ENCODE assay signal across 7 mouse cellular contexts in genomic region chr17:56021161-56021910, GRCm38 (mm10). TPM values are rescaled to one million over a fixed set of nuclear protein-coding genes. Genes with fewer than 3 reads are reported as not detected.
DNase-seq lines count a peak whose midpoint lies in the region; ATAC-seq and TF ChIP-seq lines count a peak whose summit lies in the region.

No protein-coding gene starts in this region.

- no peaks in the 10 kb centered on the region for H3K27me3 ChIP-seq in hindbrain, embryonic 10.5 days (ENCODE audit: insufficient read depth, poor library complexity, severe bottlenecking)
- H3K27me3 ChIP-seq in limb, embryonic 10.5 days (ENCODE audit: low read depth, poor library complexity, severe bottlenecking), result no peaks in the 10 kb centered on the region
- no peaks in the 10 kb centered on the region for H3K27me3 ChIP-seq in thymus, adult 2 months (ENCODE audit: control insufficient read depth, insufficient read depth, low read length)
- no peaks in the 10 kb centered on the region for H3K27me3 ChIP-seq in kidney, embryonic 15.5 days

- H3K4me3 ChIP-seq in hindbrain, embryonic 10.5 days, result no peak overlapping the region
- H3K4me3 ChIP-seq in limb, embryonic 10.5 days, result no peak overlapping the region
- H3K4me3 ChIP-seq in thymus, adult 2 months (ENCODE audit: control insufficient read depth, insufficient read depth, low read length), result no peak overlapping the region
- no peak overlapping the region for H3K4me3 ChIP-seq in kidney, embryonic 15.5 days (replicated peaks)

- DNase-seq in left cerebral cortex, postnatal 14 days (ENCODE audit: low spot score in 2 of 2), result peak; percentile 63 to 71
- no peak for DNase-seq in left cerebral cortex, postnatal 4 days
- DNase-seq in hindbrain, embryonic 10.5 days (ENCODE audit: low spot score), result no peak
- no peak for DNase-seq in limb, embryonic 10.5 days (ENCODE audit: low spot score)
- peak; percentile 78 for DNase-seq in thymus, adult 2 months
- DNase-seq in c-Kit-positive CD71-positive TER-119-positive erythroid progenitor cells, embryonic 14.5 days (ENCODE audit: low spot score), result no peak

- H3K27ac ChIP-seq in hindbrain, embryonic 10.5 days, result 0 out of 2 replicates have a peak overlapping the region, but pooled peaks have one; percentile 40
- H3K27ac ChIP-seq in limb, embryonic 10.5 days, result 0 out of 2 replicates have a peak overlapping the region, but pooled peaks have one; percentile 15
- peak overlapping the region; percentile 96 for H3K27ac ChIP-seq in thymus, adult 2 months (ENCODE audit: control insufficient read depth, insufficient read depth, low read length)
- H3K27ac ChIP-seq in kidney, embryonic 15.5 days, result no peak overlapping the region; the same call in 1 of the 2 replicates

- WGBS in hindbrain, embryonic 10.5 days, result 88% methylated on average over 4 of the region's 4 CpGs
- WGBS in limb, embryonic 10.5 days, result 84% methylated on average over 4 of the region's 4 CpGs
- 6% methylated on average over 4 of the region's 4 CpGs for WGBS in thymus, adult 2 months
- WGBS in kidney, embryonic 15.5 days, result 81% methylated on average over 4 of the region's 4 CpGs

- TF ChIP-seq CTCF in thymus, adult 2 months (IDR thresholded peaks at IDR 0.05; ENCODE audit: borderline replicate concordance, control insufficient read depth, extremely low read depth, insufficient read depth, low read length, poor library complexity), result no peak

- H3K36me3 ChIP-seq in hindbrain, embryonic 10.5 days, result peaks cover 84% of the 10 kb centered on the region
- H3K36me3 ChIP-seq in limb, embryonic 10.5 days, result peaks cover 84% of the 10 kb centered on the region
- H3K36me3 ChIP-seq in thymus, adult 2 months (ENCODE audit: control insufficient read depth, insufficient read depth, low read length), result peaks cover 15% of the 10 kb centered on the region
- H3K36me3 ChIP-seq in kidney, embryonic 15.5 days, result peaks cover 51% of the 10 kb centered on the region

- H3K9ac ChIP-seq in kidney, embryonic 15.5 days, result no peak overlapping the region

- no peak for TF ChIP-seq POLR2A in thymus, adult 2 months (IDR thresholded peaks at IDR 0.05; ENCODE audit: control insufficient read depth, extremely low read depth, insufficient read depth, low read length, poor library complexity)

- H3K4me2 ChIP-seq in kidney, embryonic 15.5 days, result no peak overlapping the region

- ATAC-seq in kidney, embryonic 15.5 days (replicated peaks; ENCODE audit: low FRiP score), result no peak

- H3K9me3 ChIP-seq in hindbrain, embryonic 10.5 days, result no peaks in the 10 kb centered on the region
- no peaks in the 10 kb centered on the region for H3K9me3 ChIP-seq in limb, embryonic 10.5 days (replicated peaks)
- no peaks in the 10 kb centered on the region for H3K9me3 ChIP-seq in kidney, embryonic 15.5 days (replicated peaks)

- H3K4me1 ChIP-seq in hindbrain, embryonic 10.5 days (replicated peaks), result peaks cover 29% of the 10 kb centered on the region
- H3K4me1 ChIP-seq in limb, embryonic 10.5 days, result peaks cover 27% of the 10 kb centered on the region; the same call in 1 of the 2 replicates
- H3K4me1 ChIP-seq in thymus, adult 2 months (replicated peaks; ENCODE audit: control insufficient read depth, insufficient read depth, low read length), result peaks cover 65% of the 10 kb centered on the region
- H3K4me1 ChIP-seq in kidney, embryonic 15.5 days, result peaks cover 37% of the 10 kb centered on the region

- intact Hi-C loops in left cerebral cortex, postnatal 14 days (cut with DNase I), result no loop called here
- intact Hi-C loops in left cerebral cortex, postnatal 4 days (cut with DNase I), result no loop called here

RNA-seq across cellular contexts. Expression of gene Sh3gl1, which starts 15.1 kb away (rescaled TPM):
- 10 to 100 TPM; 51.4 to 57.8 TPM for total RNA-seq in left cerebral cortex, postnatal 14 days (2021)
- 10 to 100 TPM; 53.6 to 55.3 TPM for total RNA-seq in left cerebral cortex, postnatal 4 days (2021)
- polyA plus RNA-seq in hindbrain, embryonic 10.5 days (2016; fragmentation: Nextera tagmentation; extraction: Ambion mirVana), result 161 and 163 TPM in 2 replicates
- polyA plus RNA-seq in limb, embryonic 10.5 days (2016; fragmentation: Nextera tagmentation; extraction: Ambion mirVana), result 181 and 187 TPM in 2 replicates
- 216 and 248 TPM in 2 replicates for polyA plus RNA-seq in thymus, adult 2 months (2012; rRNA removed)
- 168 and 175 TPM in 2 replicates for polyA plus RNA-seq in kidney, embryonic 15.5 days (2015; fragmentation: Nextera tagmentation; extraction: Ambion mirVana)

RNA-seq across cellular contexts. Expression of gene Mpnd, which starts 15.8 kb away (rescaled TPM):
- 100 to 1,000 TPM; 102 to 120 TPM for total RNA-seq in left cerebral cortex, postnatal 14 days (2021)
- total RNA-seq in left cerebral cortex, postnatal 4 days (2021), result 100 to 1,000 TPM in 1 of 2 experiments, 10 to 100 TPM in 1; 92.6 to 121 TPM
- 131 and 177 TPM in 2 replicates for polyA plus RNA-seq in hindbrain, embryonic 10.5 days (2016; fragmentation: Nextera tagmentation; extraction: Ambion mirVana)
- 115 and 130 TPM in 2 replicates for polyA plus RNA-seq in limb, embryonic 10.5 days (2016; fragmentation: Nextera tagmentation; extraction: Ambion mirVana)
- polyA plus RNA-seq in thymus, adult 2 months (2012; rRNA removed), result 180 and 188 TPM in 2 replicates
- 97.4 and 103 TPM in 2 replicates for polyA plus RNA-seq in kidney, embryonic 15.5 days (2015; fragmentation: Nextera tagmentation; extraction: Ambion mirVana)

RNA-seq across cellular contexts. Expression of gene Stap2, which starts 16.0 kb away (rescaled TPM):
- total RNA-seq in left cerebral cortex, postnatal 14 days (2021), result 1 to 10 TPM; 4.4 to 4.7 TPM
- total RNA-seq in left cerebral cortex, postnatal 4 days (2021), result 1 to 10 TPM; 3.8 to 4.6 TPM
- 6.0 and 8.3 TPM in 2 replicates for polyA plus RNA-seq in hindbrain, embryonic 10.5 days (2016; fragmentation: Nextera tagmentation; extraction: Ambion mirVana)
- polyA plus RNA-seq in limb, embryonic 10.5 days (2016; fragmentation: Nextera tagmentation; extraction: Ambion mirVana), result 6.4 and 7.3 TPM in 2 replicates
- polyA plus RNA-seq in thymus, adult 2 months (2012; rRNA removed), result 16.4 and 22.2 TPM in 2 replicates
- 14.5 and 15.5 TPM in 2 replicates for polyA plus RNA-seq in kidney, embryonic 15.5 days (2015; fragmentation: Nextera tagmentation; extraction: Ambion mirVana)

RNA-seq across cellular contexts. Expression of gene Chaf1a, which starts 18.9 kb away (rescaled TPM):
- 1 to 10 TPM; 2.5 to 4.0 TPM for total RNA-seq in left cerebral cortex, postnatal 14 days (2021)
- total RNA-seq in left cerebral cortex, postnatal 4 days (2021), result 1 to 10 TPM; 6.8 to 8.8 TPM
- 35.3 and 46.0 TPM in 2 replicates for polyA plus RNA-seq in hindbrain, embryonic 10.5 days (2016; fragmentation: Nextera tagmentation; extraction: Ambion mirVana)
- polyA plus RNA-seq in limb, embryonic 10.5 days (2016; fragmentation: Nextera tagmentation; extraction: Ambion mirVana), result 54.7 and 60.2 TPM in 2 replicates
- 16.9 and 21.4 TPM in 2 replicates for polyA plus RNA-seq in thymus, adult 2 months (2012; rRNA removed)
- polyA plus RNA-seq in kidney, embryonic 15.5 days (2015; fragmentation: Nextera tagmentation; extraction: Ambion mirVana), result 26.9 and 30.8 TPM in 2 replicates

RNA-seq across cellular contexts. Expression of gene Fsd1, which starts 35.0 kb away (rescaled TPM):
- total RNA-seq in left cerebral cortex, postnatal 14 days (2021), result 10 to 100 TPM; 89.9 to 97.3 TPM
- total RNA-seq in left cerebral cortex, postnatal 4 days (2021), result 100 to 1,000 TPM; 110 to 119 TPM
- polyA plus RNA-seq in hindbrain, embryonic 10.5 days (2016; fragmentation: Nextera tagmentation; extraction: Ambion mirVana), result 67.6 and 99.5 TPM in 2 replicates
- polyA plus RNA-seq in limb, embryonic 10.5 days (2016; fragmentation: Nextera tagmentation; extraction: Ambion mirVana), result 44.0 and 56.6 TPM in 2 replicates
- polyA plus RNA-seq in thymus, adult 2 months (2012; rRNA removed), result 0.26 and 0.62 TPM in 2 replicates
- polyA plus RNA-seq in kidney, embryonic 15.5 days (2015; fragmentation: Nextera tagmentation; extraction: Ambion mirVana), result 19.7 and 21.7 TPM in 2 replicates

Comparison
In these comparisons a context has a peak if more than half of its experiments do, and no peak if none do; other contexts are left out.
1. DNase-seq: peak in left cerebral cortex, postnatal 14 days (2 of 2) and thymus, adult 2 months (single experiment); none in left cerebral cortex, postnatal 4 days (single experiment), hindbrain, embryonic 10.5 days (single experiment), limb, embryonic 10.5 days (single experiment) and c-Kit-positive CD71-positive TER-119-positive erythroid progenitor cells, embryonic 14.5 days (single experiment).